Mouse (Mus musculus) ovary, postnatal 36 days (tissue): Measurements from ENCODE around the gene Adh4.
"Not testable (repeated sequence)": the region's sequence is repeated elsewhere in the genome, so short reads cannot be mapped to it uniquely, and the experiment has no call there.

Source experiments
- DNase-seq: peaks from one replicate; pipeline ENCODE4 v3.0.0; 2022; ENCODE audit warnings: low spot score, mixed read lengths

The Adh4 gene

DNA sequence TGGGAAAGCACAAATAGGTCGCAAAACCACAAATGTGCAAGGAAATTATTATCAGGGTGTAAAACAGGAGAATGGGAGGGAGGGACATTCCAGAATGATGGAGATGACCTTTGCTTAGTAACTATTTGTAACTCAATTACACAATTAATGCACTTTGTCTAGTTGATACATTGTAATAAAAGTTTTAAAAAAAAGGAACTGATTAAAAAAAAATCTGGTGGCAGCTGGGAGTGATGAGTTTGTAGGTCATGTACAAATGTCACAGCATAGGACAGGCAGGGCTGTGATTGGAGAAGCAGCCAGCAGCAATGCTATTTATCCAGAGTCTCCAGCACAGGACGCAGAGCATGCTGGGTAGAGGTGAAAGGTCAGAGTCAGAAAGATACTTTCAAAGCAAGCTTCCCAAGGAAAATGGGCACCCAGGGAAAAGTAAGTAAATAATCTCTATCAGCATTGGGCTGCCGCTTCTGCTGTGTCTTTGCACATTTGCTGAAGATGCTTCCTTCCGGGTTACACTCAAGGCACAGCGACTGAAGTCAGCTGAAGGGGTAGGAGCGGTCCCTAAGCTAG is at the start of gene Adh4:
Gene Adh4, plus strand, starts transcription at position 346 of the 570 bp plus-strand sequence.
- DNase-seq = no peak

DNA sequence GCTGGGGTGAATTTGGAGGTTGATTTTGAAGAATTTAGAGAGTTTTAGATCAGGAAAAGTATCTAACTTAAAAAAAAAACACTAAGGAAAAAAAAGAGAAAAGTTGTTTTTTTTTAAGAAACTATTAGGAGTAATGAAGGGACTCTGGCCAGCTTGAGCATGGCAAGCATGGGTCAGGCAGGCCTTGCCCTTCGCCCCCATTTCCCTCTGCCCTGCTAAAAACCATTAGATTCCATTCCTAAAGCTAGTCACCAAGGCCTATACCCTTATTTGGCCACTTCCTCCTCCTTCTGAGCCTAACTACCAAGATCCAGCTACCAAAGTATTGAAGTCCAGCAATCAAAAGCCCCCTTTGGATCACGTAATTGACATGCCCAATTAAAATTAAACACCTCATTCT is 49.1 kb upstream of the Adh4 start:
- no peak for DNase-seq

- no peak for DNase-seq
These were observed 45.7 kb upstream of the Adh4 start for GRCm38 (mm10) chr3:138369546-138369945.

GRCm38 (mm10) chr3:138370289-138370688 is 45.0 kb upstream of the Adh4 start:
- not testable (repeated sequence) for DNase-seq

DNA sequence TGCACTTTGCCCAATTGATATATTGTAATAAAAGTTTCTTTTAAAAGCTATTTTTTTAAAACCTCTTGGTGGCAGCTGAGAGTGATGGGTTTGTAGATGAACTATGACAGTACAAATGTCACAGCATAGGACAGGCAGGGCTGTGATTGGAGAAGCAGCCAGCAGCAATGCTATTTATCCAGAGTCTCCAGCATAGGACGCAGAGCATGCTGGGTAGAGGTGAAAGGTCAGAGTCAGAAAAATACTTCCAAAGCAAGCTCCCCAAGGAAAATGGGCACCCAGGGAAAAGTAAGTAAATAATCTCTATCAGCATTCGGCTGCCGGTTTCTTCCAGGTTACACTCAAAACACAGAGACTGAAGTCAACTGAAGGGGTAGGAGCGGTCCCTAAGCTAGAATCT is 41.3 kb upstream of the Adh4 start:
- no peak for DNase-seq

DNA sequence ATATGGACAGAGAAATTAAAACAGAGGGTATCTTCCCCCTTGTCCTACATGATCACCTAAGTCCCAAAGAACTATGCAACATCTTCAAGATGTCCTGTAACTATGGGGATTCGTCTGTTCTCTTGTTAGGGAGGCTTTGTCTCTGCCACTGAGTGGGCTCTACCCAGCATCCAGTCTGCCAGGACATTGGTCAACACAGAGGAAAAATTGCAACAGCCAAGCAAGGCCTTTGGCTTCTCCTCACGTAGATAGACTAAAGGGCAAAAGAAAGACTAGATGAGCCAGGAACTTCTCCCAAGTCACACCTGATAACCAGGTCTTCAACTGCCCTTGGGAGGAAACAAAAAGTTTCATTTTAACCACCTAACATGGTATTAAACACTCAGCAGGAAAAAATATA is 40.1 kb upstream of the Adh4 start:
- DNase-seq = no peak

DNA sequence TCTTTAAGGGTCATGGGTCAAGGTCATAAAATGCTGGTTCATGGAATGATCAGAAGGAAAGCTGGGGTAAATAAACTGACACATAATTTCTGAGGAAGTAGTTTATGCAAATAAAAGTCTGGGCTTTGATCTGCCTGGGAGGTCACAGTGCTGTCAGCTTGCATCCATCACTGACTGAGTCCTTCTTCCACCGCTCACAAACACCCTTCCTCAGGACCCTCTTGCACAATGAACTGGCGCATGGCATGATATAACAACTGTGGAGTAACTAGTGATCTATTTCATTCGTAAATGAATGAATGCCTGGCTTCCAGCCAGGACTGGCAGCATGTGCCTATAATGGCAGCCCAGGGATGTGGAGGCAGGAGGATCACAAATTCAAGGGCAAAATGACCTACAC is 34.1 kb upstream of the Adh4 start:
- no peak for DNase-seq

GRCm38 (mm10) chr3:138387155-138387554 is 28.1 kb upstream of the Adh4 start:
- DNase-seq = no peak

GRCm38 (mm10) chr3:138404872-138405271 is 10.4 kb upstream of the Adh4 start:
- DNase-seq = no peak

DNA sequence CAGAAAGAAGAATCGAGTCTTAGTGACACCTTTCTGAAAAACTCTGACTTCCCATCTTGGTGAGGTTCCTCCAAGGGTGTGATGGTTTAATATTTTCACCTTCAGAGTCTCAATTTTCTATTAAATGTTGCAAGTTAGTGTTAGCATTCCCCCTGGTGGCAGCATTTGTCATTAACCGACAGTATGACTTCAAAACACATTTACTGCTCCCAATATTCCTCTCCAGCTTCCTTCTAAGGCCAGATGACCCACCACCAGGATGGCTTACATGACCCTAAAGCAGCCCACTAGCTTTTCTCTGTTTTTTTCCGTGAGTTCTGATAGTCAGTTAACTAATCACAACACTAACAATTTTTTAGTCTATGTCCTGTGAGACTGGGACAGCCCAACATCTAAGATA is 9.9 kb upstream of the Adh4 start:
- no peak for DNase-seq

DNA sequence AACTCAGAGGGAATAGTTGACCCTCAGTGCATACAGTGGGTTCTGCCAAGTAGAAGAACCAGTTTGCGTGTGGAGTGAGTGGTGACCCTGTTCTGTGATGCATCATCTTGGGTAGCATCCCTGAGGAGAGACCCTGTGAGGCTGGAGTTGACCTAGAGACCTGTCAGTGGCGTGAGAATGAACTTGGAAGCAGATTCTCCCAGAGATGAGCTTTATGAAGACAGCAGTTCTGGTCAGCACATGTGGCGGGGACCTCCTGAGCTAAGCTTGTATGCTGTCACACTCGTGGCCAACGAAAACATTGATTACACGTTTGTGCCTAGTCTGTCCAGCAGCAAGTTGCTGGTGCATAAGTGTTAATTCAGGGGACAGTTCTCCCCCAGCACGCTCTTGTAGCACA is 9.4 kb upstream of the Adh4 start:
- no peak for DNase-seq

DNA sequence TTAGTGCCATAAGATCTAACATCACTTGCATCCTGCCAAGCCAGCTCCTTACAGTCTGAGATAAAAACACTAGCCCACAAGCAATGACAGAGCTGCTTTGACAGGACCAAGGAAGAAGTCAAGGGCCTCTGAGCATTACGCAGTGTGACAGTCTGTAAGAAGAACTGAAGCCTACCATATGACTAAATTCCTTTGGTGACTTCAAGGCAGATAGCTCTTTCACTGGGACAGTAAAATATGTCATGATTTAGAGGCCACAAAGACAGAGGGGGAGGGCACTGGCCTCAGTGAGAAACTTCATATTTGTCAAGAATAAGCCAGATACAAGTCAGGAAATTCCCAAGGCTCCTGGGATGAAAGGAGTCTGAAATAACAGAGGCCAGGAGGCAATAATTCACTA is 7.3 kb upstream of the Adh4 start:
- DNase-seq = no peak

GRCm38 (mm10) chr3:138409585-138409984 is 5.7 kb upstream of the Adh4 start:
- no peak for DNase-seq

DNA sequence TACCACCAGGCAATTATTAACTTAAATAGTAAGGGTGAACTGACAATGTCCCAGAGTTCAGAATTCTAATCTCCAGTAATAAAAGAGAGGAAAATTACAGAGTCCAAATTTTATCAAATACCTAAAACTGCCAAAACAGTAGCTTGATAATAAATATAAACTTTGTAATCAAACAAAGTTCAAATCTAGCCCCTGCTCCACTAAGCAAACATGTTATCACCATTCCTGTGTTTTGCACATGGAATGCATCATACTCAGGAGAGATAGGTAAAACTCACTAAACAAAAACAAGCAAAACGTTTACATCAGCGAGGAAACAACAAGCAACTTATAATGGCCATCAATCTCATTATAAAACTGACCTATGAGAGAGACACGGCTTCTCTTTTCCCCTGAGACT is 5.1 kb upstream of the Adh4 start:
- no peak for DNase-seq

DNA sequence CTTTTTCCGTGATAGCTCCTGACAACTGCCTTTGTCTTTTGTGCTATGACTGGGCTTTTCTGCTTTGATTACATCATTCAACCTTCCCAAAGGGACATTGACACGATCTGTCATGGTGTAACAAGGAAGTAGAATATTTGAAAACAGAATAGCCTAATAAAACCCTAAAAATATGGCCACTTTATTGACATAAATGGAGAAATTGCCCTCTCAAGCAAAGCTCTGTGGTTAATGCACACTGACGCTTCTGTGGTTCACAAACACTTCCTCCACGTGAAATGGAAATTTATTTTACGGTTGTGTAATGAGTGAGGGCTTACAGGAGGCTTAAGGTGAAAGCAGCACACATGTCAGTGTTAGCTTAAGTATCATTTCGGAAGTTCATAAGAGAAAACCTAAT is 4.1 kb downstream of the Adh4 start:
- DNase-seq = no peak

DNA sequence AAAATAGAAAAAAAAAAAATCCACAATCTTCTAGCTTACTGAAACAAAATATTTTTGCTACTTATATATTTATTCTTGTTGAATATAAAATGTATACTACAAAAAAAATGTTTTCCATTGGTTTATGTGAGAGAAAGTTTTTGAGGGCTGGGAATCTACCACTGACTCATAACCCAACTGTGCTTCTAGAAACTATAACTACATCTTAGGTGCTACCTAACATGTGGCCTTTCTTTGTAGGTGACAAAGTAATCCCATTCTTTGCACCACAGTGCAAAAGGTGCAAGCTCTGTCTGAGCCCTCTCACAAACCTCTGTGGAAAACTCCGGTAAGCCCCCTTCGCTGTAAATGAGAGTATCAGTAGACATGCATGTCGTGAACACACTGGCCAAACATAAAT is 5.1 kb downstream of the Adh4 start:
- DNase-seq = no peak

GRCm38 (mm10) chr3:138423664-138424063 is 8.4 kb downstream of the Adh4 start:
- DNase-seq = no peak

DNA sequence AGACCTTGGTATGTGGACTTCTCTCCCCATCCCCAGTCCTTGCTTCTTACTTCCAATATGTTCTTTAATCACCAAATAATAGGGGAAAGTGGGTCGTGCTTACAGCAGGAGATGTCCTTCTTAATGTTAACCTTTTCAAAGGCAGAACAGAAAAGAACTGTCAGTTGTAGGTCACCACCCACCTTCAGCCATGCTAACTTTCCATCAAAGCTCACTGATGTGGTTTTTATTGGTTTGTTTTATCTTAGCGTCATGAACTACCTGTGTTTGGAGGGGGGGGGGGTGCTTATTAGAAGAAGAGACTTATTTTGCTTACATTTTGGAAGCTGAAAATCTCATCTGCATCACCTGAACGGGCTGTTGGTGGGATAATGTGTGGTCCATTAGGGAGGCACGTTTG is 9.0 kb downstream of the Adh4 start:
- no peak for DNase-seq

DNA sequence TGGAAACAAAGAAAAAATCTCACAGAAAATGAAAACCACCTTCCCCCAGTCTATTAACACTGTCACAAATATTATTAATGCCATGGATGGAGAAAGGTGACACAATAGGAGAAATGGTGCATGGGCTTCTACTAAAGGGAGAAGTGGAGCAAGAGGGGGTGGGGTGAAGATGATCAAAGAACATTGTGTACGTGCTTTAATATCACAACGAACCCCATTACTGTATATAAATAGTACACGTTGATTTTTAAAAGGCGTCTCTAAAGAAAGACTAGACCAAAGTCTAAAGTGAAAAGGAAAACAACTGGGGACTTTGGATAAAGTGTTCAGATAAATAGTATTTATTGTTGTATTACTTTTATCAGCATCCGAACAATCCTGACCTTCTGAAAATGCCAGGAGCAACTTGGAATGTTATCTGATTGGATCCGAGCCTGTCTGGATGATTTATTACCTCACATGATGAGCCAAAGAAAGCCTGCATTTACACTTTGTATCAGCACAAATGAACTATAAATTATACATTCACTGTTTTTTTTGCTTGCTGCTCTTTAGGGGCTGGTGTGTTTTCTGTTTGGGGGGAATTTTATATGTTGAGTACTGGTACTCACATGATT is 15.2 kb downstream of the Adh4 start:
- DNase-seq = no peak

DNA sequence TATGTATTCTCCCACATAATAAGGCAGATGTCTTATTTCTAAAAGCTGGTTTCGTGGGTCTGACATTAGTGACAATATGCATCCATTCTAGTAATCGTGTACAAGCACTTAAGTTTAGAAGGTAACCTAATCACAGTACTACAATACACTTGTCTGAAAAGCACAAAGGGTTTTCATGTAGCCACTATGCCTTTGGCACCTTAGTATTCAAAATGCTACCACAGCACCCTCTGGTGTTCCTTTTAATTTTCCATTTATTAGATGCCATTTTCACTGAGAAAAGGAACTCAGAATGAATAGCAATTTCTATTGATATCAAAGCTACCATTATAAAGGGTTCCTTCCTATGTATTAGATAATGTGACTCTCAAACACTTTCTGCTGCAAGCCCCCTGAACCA is 16.6 kb downstream of the Adh4 start:
- DNase-seq = no peak

GRCm38 (mm10) chr3:138438716-138439115 is 23.4 kb downstream of the Adh4 start:
- no peak for DNase-seq

GRCm38 (mm10) chr3:138442203-138442602 is 26.9 kb downstream of the Adh4 start:
- DNase-seq = no peak

DNA sequence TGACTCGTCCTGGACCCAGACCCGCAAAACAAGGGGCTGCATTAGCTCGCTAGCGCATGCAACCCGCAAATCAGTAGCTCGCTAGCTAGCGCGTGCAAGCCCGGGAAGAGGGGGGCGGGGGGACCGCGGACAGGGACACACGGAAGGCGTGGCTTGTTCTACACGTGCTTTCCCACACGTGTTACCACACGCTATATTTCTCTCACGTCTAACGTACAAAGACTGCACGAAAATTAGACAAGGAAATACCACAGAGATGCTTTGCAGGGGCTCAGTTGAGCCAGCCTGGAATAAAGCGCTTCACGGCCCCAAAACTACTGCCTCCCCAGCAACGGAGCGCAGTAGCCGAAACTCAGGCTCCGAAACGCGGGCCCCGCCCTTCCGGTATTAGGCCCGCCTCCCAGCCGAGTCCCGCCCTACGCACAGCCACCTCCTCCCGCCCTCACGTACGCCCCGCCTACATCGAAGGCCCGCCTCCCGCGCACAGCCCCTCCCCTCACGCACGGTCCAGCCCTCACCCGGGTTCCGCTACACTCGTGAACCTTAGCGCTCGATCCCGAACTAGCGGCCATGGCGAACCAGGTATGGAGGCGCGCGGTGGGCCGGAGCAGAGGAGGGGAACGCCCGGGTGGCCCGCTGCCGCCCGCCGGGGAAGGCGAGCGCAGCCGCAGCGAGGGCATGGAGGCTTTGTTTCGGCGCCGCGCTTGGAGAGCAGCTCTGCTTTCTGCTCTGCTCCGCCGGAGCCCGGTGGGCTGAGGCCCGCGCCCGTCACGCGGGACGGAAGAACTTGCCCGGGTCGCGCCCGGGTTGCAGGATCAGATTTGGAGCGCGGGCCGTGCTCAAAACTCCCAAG is 27.6 kb downstream of the Adh4 start, which contains the start of gene Adh5:
Gene Adh5, plus strand, starts transcription at position 482 of the 853 bp plus-strand sequence.
- peak; percentile 92 for DNase-seq

GRCm38 (mm10) chr3:138443465-138443771 is 28.2 kb downstream of the Adh4 start:
- no peak for DNase-seq
